Mouse (Mus musculus) CH12.LX (cell line): ENCODE data around the gene Sprr3.

Experiments used
- CTCF ChIP-seq, 2 experiments: IDR thresholded peaks in 1 of 2; conservative IDR thresholded peaks in 1 of 2; 2 replicates each; pipeline ENCODE4 v1.5.1; 2011 to 2012; ENCODE audit warnings: low read depth in 2 of 2, low read length in 2 of 2, improper control_type of control experiment in 1 of 2, inconsistent platforms in 1 of 2, mild to moderate bottlenecking in 1 of 2, moderate library complexity in 1 of 2
- EP300 ChIP-seq: IDR thresholded peaks from 2 replicates; pipeline ENCODE4 v1.6.1; 2011; ENCODE audit warnings: low read length, improper control_type of control experiment
- MAFK ChIP-seq: IDR thresholded peaks from 2 replicates; pipeline ENCODE4 v1.6.1; 2011; ENCODE audit warnings: low read length, improper control_type of control experiment; ENCODE audit not compliant: insufficient replicate concordance
- NELFE ChIP-seq: IDR thresholded peaks from 2 replicates; pipeline ENCODE4 v1.6.1; 2011; ENCODE audit warnings: low read depth, low read length, improper control_type of control experiment
- POLR2A ChIP-seq: IDR thresholded peaks from 2 replicates; pipeline ENCODE4 v1.6.1; 2011; ENCODE audit warnings: low read depth, mild to moderate bottlenecking, improper control_type of control experiment, low read length
- USF1 ChIP-seq: IDR thresholded peaks from 2 replicates; pipeline ENCODE4 v1.6.1; 2014; ENCODE audit warnings: low read depth, mild to moderate bottlenecking, inconsistent platforms, low read length, improper control_type of control experiment

- TF ChIP-seq CTCF (conservative IDR thresholded peaks at IDR 0.05 in 1 of 2, IDR thresholded peaks at IDR 0.05 in 1 of 2; ENCODE audit: low read depth in 2 of 2, low read length in 2 of 2) = no peak
- TF ChIP-seq MAFK = no peak
- TF ChIP-seq POLR2A = no peak
- no peak for TF ChIP-seq EP300
- TF ChIP-seq USF1 = no peak
- TF ChIP-seq NELFE = no peak
These were observed 18.3 kb downstream of the Sprr3 start for GRCm38 (mm10) chr3:92440177-92440576.
